Mouse (Mus musculus): ENCODE measurements around the gene Acot7. TPM values are rescaled to one million over a fixed set of nuclear protein-coding genes. Genes with fewer than 3 reads are reported as not detected.

Acot7 gene
- polyA plus RNA-seq, 2 experiments: 47.3 to 50.3 TPM

- Histone ChIP-seq H3K4me2 (replicated peaks; ENCODE audit: low read depth, low read length, severe bottlenecking) (no peak overlapping the region), H3K27ac (replicated peaks; ENCODE audit: low read depth, low read length) (no peak overlapping the region), H3K9ac (ENCODE audit: low read depth, low read length, severe bottlenecking) (no peak overlapping the region), H3K9me3 (ENCODE audit: control insufficient read depth, low read length) (no peaks in the 10 kb centered on the region), H3K27me3 (ENCODE audit: control insufficient read depth, insufficient read depth, low read length) (no peaks in the 10 kb centered on the region), H3K4me1 (ENCODE audit: control insufficient read depth, insufficient read depth, low read length) (0 out of 2 replicates have a peak, but pooled peaks cover 2% of the 10 kb centered on the region), H3K36me3 (ENCODE audit: control insufficient read depth, insufficient read depth, low read length) (no peaks in the 10 kb centered on the region), H3K4me3 (replicated peaks; ENCODE audit: low read length) (no peak overlapping the region)
- DNase-seq (ENCODE audit: low spot score) (no peak), ATAC-seq (ENCODE audit: low FRiP score, low read depth) (no peak)
- TF ChIP-seq POLR2A (IDR thresholded peaks at IDR 0.05; ENCODE audit: borderline replicate concordance, extremely low read depth, insufficient read depth, insufficient read length): no peak
- WGBS: 70% methylated on average over 8 of the region's 8 CpGs
Measured at GRCm38 (mm10) chr4:152168052-152168451, 9.9 kb upstream of the Acot7 start.

DNA sequence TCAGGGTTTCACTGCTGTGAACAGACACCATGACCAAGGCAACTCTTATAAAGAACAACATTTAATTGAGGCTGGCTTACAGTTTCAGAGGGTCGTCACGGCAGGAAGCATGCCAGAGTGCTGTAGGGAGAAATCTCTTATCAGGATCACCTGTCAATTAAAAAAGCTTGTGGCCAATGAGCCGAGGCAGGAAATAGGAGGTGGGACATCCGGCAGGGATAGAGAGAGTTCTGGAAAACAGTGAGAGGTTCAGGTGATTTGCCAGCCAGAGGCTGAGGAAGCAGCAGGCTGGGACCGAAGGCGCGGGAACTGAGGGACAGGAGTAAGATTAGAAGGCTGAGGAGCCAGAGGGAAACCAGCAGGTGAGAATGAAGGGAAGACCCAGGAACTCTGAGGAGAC, 8.8 kb upstream of the Acot7 start:
- DNase-seq (ENCODE audit: low spot score): no peak
- Histone ChIP-seq H3K36me3 (ENCODE audit: control insufficient read depth, insufficient read depth, low read length) (no peaks in the 10 kb centered on the region), H3K27ac (replicated peaks; ENCODE audit: low read depth, low read length) (no peak overlapping the region), H3K9ac (ENCODE audit: low read depth, low read length, severe bottlenecking) (no peak overlapping the region), H3K4me2 (replicated peaks; ENCODE audit: low read depth, low read length, severe bottlenecking) (no peak overlapping the region), H3K27me3 (ENCODE audit: control insufficient read depth, insufficient read depth, low read length) (no peaks in the 10 kb centered on the region), H3K9me3 (ENCODE audit: control insufficient read depth, low read length) (no peaks in the 10 kb centered on the region), H3K4me1 (ENCODE audit: control insufficient read depth, insufficient read depth, low read length) (0 out of 2 replicates have a peak, but pooled peaks cover 2% of the 10 kb centered on the region), H3K4me3 (replicated peaks; ENCODE audit: low read length) (no peak overlapping the region)
- no peak for ATAC-seq (ENCODE audit: low FRiP score, low read depth)
- no peak for TF ChIP-seq POLR2A (IDR thresholded peaks at IDR 0.05; ENCODE audit: borderline replicate concordance, extremely low read depth, insufficient read depth, insufficient read length)
- WGBS: 81% methylated on average over 7 of the region's 7 CpGs

DNA sequence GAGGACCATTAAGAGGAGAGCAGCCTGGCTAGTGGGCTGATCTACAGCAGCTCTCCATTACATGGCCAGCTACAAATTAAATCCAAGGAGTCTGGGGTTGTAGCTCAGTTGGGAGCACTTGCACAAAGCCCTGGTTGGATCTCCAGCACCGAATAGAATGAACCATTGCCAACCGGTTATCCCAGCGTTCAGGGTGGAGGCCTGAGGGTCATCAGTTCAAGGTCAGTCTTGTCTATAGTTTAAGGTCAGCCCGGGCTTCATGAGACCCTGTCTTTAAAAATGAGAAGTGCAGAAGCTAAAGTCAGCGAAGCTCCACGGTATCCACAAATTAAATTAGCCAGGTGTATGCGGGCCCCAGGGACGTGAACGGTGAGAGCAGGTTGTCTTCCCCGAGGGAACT, 7.6 kb upstream of the Acot7 start:
- Histone ChIP-seq H3K9ac (ENCODE audit: low read depth, low read length, severe bottlenecking) (no peak overlapping the region), H3K4me2 (replicated peaks; ENCODE audit: low read depth, low read length, severe bottlenecking) (no peak overlapping the region), H3K36me3 (ENCODE audit: control insufficient read depth, insufficient read depth, low read length) (no peaks in the 10 kb centered on the region), H3K27me3 (ENCODE audit: control insufficient read depth, insufficient read depth, low read length) (no peaks in the 10 kb centered on the region), H3K9me3 (ENCODE audit: control insufficient read depth, low read length) (no peaks in the 10 kb centered on the region), H3K4me1 (ENCODE audit: control insufficient read depth, insufficient read depth, low read length) (0 out of 2 replicates have a peak, but pooled peaks cover under 1% of the 10 kb centered on the region), H3K27ac (replicated peaks; ENCODE audit: low read depth, low read length) (no peak overlapping the region), H3K4me3 (replicated peaks; ENCODE audit: low read length) (no peak overlapping the region)
- ATAC-seq (ENCODE audit: low FRiP score, low read depth) (no peak), DNase-seq (ENCODE audit: low spot score) (no peak)
- TF ChIP-seq POLR2A (IDR thresholded peaks at IDR 0.05; ENCODE audit: borderline replicate concordance, extremely low read depth, insufficient read depth, insufficient read length): no peak
- 85% methylated on average over 10 of the region's 10 CpGs for whole genome bisulfite sequencing

GRCm38 (mm10) chr4:152171543-152171942, 6.4 kb upstream of the Acot7 start:
- no peak for ATAC-seq (ENCODE audit: low FRiP score, low read depth)
- H3K9me3 ChIP-seq (ENCODE audit: control insufficient read depth, low read length): no peaks in the 10 kb centered on the region
- no peak overlapping the region for H3K9ac ChIP-seq (ENCODE audit: low read depth, low read length, severe bottlenecking)
- H3K4me2 ChIP-seq (replicated peaks; ENCODE audit: low read depth, low read length, severe bottlenecking): no peak overlapping the region
- no peak for TF ChIP-seq POLR2A (IDR thresholded peaks at IDR 0.05; ENCODE audit: borderline replicate concordance, extremely low read depth, insufficient read depth, insufficient read length)
- WGBS: 83% methylated on average over 6 of the region's 6 CpGs
- no peaks in the 10 kb centered on the region for H3K4me1 ChIP-seq (ENCODE audit: control insufficient read depth, insufficient read depth, low read length)
- H3K27me3 ChIP-seq (ENCODE audit: control insufficient read depth, insufficient read depth, low read length): no peaks in the 10 kb centered on the region
- H3K27ac ChIP-seq (replicated peaks; ENCODE audit: low read depth, low read length): no peak overlapping the region
- no peak for DNase-seq (ENCODE audit: low spot score)
- no peaks in the 10 kb centered on the region for H3K36me3 ChIP-seq (ENCODE audit: control insufficient read depth, insufficient read depth, low read length)
- H3K4me3 ChIP-seq (replicated peaks; ENCODE audit: low read length): no peak overlapping the region

GRCm38 (mm10) chr4:152173041-152173440, 4.9 kb upstream of the Acot7 start:
- Histone ChIP-seq H3K36me3 (ENCODE audit: control insufficient read depth, insufficient read depth, low read length) (no peaks in the 10 kb centered on the region), H3K27me3 (ENCODE audit: control insufficient read depth, insufficient read depth, low read length) (no peaks in the 10 kb centered on the region), H3K4me2 (replicated peaks; ENCODE audit: low read depth, low read length, severe bottlenecking) (no peak overlapping the region), H3K4me3 (replicated peaks; ENCODE audit: low read length) (no peak overlapping the region), H3K9me3 (ENCODE audit: control insufficient read depth, low read length) (no peaks in the 10 kb centered on the region), H3K4me1 (ENCODE audit: control insufficient read depth, insufficient read depth, low read length) (0 out of 2 replicates have a peak, but pooled peaks cover 3% of the 10 kb centered on the region), H3K27ac (replicated peaks; ENCODE audit: low read depth, low read length) (no peak overlapping the region), H3K9ac (ENCODE audit: low read depth, low read length, severe bottlenecking) (no peak overlapping the region)
- DNase-seq (ENCODE audit: low spot score): peak; percentile 57
- ATAC-seq (ENCODE audit: low FRiP score, low read depth): no peak
- no peak for TF ChIP-seq POLR2A (IDR thresholded peaks at IDR 0.05; ENCODE audit: borderline replicate concordance, extremely low read depth, insufficient read depth, insufficient read length)
- 2% methylated on average over 5 of the region's 5 CpGs for whole genome bisulfite sequencing

- Histone ChIP-seq H3K36me3 (ENCODE audit: control insufficient read depth, insufficient read depth, low read length) (no peaks in the 10 kb centered on the region), H3K9me3 (ENCODE audit: control insufficient read depth, low read length) (no peaks in the 10 kb centered on the region), H3K4me3 (replicated peaks; ENCODE audit: low read length) (no peak overlapping the region), H3K27ac (replicated peaks; ENCODE audit: low read depth, low read length) (no peak overlapping the region), H3K9ac (ENCODE audit: low read depth, low read length, severe bottlenecking) (no peak overlapping the region), H3K4me2 (replicated peaks; ENCODE audit: low read depth, low read length, severe bottlenecking) (no peak overlapping the region), H3K27me3 (ENCODE audit: control insufficient read depth, insufficient read depth, low read length) (peaks cover 7% of the 10 kb centered on the region), H3K4me1 (ENCODE audit: control insufficient read depth, insufficient read depth, low read length) (peaks cover 8% of the 10 kb centered on the region; the same call in 1 of the 2 replicates)
- no peak for DNase-seq (ENCODE audit: low spot score)
- ATAC-seq (ENCODE audit: low FRiP score, low read depth): no peak
- no peak for TF ChIP-seq POLR2A (IDR thresholded peaks at IDR 0.05; ENCODE audit: borderline replicate concordance, extremely low read depth, insufficient read depth, insufficient read length)
- 81% methylated on average over 9 of the region's 9 CpGs for WGBS
Measured at GRCm38 (mm10) chr4:152173956-152174355, 4.0 kb upstream of the Acot7 start.
